Mouse (Mus musculus): ENCODE results near the gene Kcnj9. TPM values are rescaled to one million over a fixed set of nuclear protein-coding genes. Genes with fewer than 3 reads are reported as not detected.

Gene Kcnj9
- polyA plus RNA-seq, 1 experiment from 2014 or later: 5.6 TPM

DNA sequence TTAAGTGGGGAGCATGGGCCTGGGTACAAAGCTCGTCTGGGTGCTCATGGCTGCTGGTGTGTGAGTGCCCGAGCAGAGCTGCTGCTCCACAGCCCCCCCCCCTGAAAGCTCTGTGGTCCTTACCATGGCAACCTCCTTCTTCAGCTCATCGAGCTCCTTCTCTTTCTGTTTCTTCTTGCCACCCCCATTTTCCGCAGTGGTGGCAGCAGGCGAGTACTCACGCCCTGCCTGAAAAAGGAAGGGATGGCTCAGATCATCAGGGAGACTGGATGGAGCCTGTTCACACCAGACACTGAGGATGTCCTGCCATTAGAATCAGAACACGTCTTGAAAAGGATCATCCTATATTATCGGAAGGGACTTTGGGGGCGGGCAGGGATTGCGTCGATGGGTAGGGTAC, 35.7 kb downstream of the Kcnj9 start:
- H3K9me3 ChIP-seq (ENCODE audit: control insufficient read depth, low read length): no peaks in the 10 kb centered on the region
- no peaks in the 10 kb centered on the region for H3K27me3 ChIP-seq (replicated peaks; ENCODE audit: control insufficient read depth, insufficient read depth, low read length)
- no peak overlapping the region for H3K9ac ChIP-seq (ENCODE audit: low read depth, low read length)
- no peak for ATAC-seq
- 84% methylated on average over 11 of the region's 11 CpGs for WGBS
- H3K4me2 ChIP-seq (ENCODE audit: low read length): no peak overlapping the region
- no peak overlapping the region for H3K4me3 ChIP-seq (ENCODE audit: low read length)
- no peak overlapping the region for H3K27ac ChIP-seq (ENCODE audit: low read depth, low read length)
- H3K36me3 ChIP-seq (ENCODE audit: control insufficient read depth, insufficient read depth, low read length): no peaks in the 10 kb centered on the region
- no peaks in the 10 kb centered on the region; the same call in 1 of the 2 replicates for H3K4me1 ChIP-seq (ENCODE audit: control insufficient read depth, insufficient read depth, low read depth, low read length)

DNA sequence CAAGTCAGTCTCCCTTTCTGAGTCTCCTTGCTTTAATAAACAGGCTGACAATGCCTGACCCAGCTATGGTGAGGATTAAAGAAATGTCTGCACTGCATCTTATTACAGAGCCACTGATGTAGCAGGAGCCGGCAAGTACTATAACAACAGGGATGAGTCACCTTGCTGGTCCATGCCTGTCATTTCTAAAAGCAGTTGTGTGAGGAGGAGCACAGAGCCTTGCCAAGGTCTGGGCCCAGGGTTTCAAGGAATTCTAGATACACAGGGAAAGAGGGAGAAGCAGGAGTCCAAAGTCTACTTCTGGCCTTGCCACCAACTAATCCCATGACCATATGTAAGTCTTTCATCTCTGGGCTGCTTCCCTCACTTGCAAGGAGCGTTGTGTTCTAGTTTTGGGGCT, 36.2 kb downstream of the Kcnj9 start:
- no peak for ATAC-seq
- Histone ChIP-seq H3K4me2 (ENCODE audit: low read length) (no peak overlapping the region), H3K36me3 (ENCODE audit: control insufficient read depth, insufficient read depth, low read length) (no peaks in the 10 kb centered on the region), H3K9me3 (ENCODE audit: control insufficient read depth, low read length) (no peaks in the 10 kb centered on the region), H3K27me3 (replicated peaks; ENCODE audit: control insufficient read depth, insufficient read depth, low read length) (no peaks in the 10 kb centered on the region), H3K4me3 (ENCODE audit: low read length) (no peak overlapping the region), H3K27ac (ENCODE audit: low read depth, low read length) (no peak overlapping the region), H3K4me1 (ENCODE audit: control insufficient read depth, insufficient read depth, low read depth, low read length) (no peaks in the 10 kb centered on the region; the same call in 1 of the 2 replicates), H3K9ac (ENCODE audit: low read depth, low read length) (no peak overlapping the region)
- 95% methylated on average over 2 of the region's 2 CpGs for WGBS

DNA sequence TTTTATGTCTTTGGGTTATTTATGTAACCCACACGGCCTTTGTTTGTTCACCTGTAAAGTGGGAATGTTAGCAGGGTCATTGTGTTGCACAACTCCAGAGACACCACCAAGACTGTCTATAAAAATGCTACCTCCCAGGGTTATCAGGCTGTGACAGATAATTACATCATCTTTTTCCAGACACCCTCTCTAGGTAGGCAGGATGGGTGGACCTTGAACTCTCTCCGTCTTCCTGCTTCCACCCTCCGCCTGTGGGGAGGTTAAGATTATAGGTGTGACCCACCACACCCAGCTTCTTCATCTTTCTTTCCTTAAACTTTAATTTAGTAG, 39.5 kb downstream of the Kcnj9 start:
- no peak overlapping the region for H3K9ac ChIP-seq (ENCODE audit: low read depth, low read length)
- H3K9me3 ChIP-seq (ENCODE audit: control insufficient read depth, low read length): no peaks in the 10 kb centered on the region
- H3K4me1 ChIP-seq (ENCODE audit: control insufficient read depth, insufficient read depth, low read depth, low read length): no peaks in the 10 kb centered on the region; the same call in 1 of the 2 replicates
- H3K36me3 ChIP-seq (ENCODE audit: control insufficient read depth, insufficient read depth, low read length): no peaks in the 10 kb centered on the region
- no peak overlapping the region for H3K27ac ChIP-seq (ENCODE audit: low read depth, low read length)
- H3K4me3 ChIP-seq (ENCODE audit: low read length): no peak overlapping the region
- H3K27me3 ChIP-seq (replicated peaks; ENCODE audit: control insufficient read depth, insufficient read depth, low read length): no peaks in the 10 kb centered on the region
- ATAC-seq: no peak
- H3K4me2 ChIP-seq (ENCODE audit: low read length): no peak overlapping the region
- 95% methylated on average over 3 of the region's 3 CpGs for WGBS

DNA sequence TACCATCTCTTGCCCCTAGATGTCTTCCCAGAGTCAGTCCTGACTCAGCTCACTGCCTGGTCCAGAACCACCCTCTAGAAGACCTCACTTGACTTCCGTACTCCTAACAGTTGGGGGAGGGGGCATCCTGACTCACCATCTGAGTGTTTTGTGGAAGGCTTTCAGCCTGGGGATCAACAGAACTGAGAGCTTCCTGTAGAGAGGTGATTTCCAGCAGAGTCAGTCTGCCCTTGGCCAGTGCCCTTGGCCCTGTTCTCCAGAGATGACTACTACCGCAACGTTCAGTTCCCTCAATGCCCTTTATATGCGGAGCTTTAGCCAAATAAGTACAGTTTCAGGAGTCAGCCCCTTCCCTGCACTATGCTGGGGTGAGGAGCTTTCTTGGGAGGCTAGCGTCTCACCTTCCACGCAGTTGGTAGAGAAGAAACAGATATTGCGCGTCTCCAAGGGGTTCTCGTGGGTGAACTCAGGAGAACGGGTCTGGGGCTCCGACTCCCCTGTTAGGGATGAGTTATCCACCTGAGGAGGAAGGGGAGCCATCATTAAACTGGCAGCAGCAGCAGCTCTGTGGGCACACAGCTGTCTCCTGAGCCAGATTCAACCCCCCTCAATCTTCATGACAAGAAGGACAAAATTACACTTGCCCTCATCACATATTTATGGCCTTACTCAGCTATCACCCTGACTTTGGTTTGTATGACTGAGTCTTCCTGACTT, 40.1 kb downstream of the Kcnj9 start:
- Histone ChIP-seq H3K9ac (ENCODE audit: low read depth, low read length) (no peak overlapping the region), H3K36me3 (ENCODE audit: control insufficient read depth, insufficient read depth, low read length) (no peaks in the 10 kb centered on the region), H3K4me1 (ENCODE audit: control insufficient read depth, insufficient read depth, low read depth, low read length) (no peaks in the 10 kb centered on the region), H3K9me3 (ENCODE audit: control insufficient read depth, low read length) (no peaks in the 10 kb centered on the region), H3K4me2 (ENCODE audit: low read length) (no peak overlapping the region), H3K4me3 (ENCODE audit: low read length) (no peak overlapping the region), H3K27ac (ENCODE audit: low read depth, low read length) (no peak overlapping the region), H3K27me3 (replicated peaks; ENCODE audit: control insufficient read depth, insufficient read depth, low read length) (no peaks in the 10 kb centered on the region)
- WGBS: 93% methylated on average over 11 of the region's 11 CpGs
- no peak for ATAC-seq

DNA sequence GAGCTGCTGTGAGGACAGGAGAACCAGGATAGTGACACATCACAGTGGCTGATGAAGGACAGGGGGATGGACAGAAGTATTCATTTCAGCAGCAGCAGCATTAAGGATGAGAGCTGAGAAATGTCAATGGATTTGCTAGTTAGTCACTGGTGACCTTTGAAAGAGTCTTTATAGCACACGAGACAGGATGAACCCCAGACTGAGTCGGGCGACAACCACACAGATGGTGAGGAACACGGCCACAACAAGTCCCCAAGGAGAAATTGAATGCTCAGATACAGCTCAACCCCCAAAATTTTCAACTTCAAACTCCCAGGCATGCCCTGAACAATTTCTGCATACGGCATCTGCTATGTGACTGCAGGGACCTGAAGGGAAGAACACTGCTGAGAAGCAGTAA, 42.4 kb downstream of the Kcnj9 start:
- 76% methylated on average over 5 of the region's 5 CpGs for WGBS

DNA sequence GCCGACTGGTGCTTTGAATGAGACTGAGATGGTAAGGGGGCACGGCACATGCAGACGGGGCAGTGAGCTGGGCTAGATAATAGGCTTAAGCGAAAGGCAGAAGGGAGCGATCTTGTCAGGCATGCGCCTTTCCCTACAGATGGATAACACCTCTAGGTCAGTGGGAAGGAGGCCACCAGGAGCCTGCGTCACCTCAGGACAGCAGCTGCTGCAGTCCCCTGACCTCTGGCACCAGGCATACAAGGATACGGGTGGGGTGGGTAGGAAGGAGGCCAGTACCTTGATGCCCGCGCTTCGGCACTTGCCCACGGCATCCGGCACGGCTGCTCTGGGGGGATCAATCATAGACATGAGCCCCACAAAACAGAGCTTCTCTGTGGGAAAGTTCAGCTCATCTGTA, 44.9 kb downstream of the Kcnj9 start:
- H3K9me3 ChIP-seq (ENCODE audit: control insufficient read depth, low read length): no peaks in the 10 kb centered on the region
- no peak overlapping the region for H3K4me3 ChIP-seq (ENCODE audit: low read length)
- WGBS: 95% methylated on average over 14 of the region's 14 CpGs
- H3K9ac ChIP-seq (ENCODE audit: low read depth, low read length): no peak overlapping the region
- H3K27me3 ChIP-seq (replicated peaks; ENCODE audit: control insufficient read depth, insufficient read depth, low read length): no peaks in the 10 kb centered on the region
- ATAC-seq: no peak
- no peak overlapping the region for H3K27ac ChIP-seq (ENCODE audit: low read depth, low read length)
- H3K36me3 ChIP-seq (ENCODE audit: control insufficient read depth, insufficient read depth, low read length): no peaks in the 10 kb centered on the region
- H3K4me2 ChIP-seq (ENCODE audit: low read length): no peak overlapping the region
- no peaks in the 10 kb centered on the region for H3K4me1 ChIP-seq (ENCODE audit: control insufficient read depth, insufficient read depth, low read depth, low read length)

More for the DNA sequence above, 42.4 kb downstream of the Kcnj9 start:
- Histone ChIP-seq H3K9ac (ENCODE audit: low read depth, low read length) (no peak overlapping the region), H3K4me3 (ENCODE audit: low read length) (no peak overlapping the region), H3K4me2 (ENCODE audit: low read length) (no peak overlapping the region), H3K4me1 (ENCODE audit: control insufficient read depth, insufficient read depth, low read depth, low read length) (no peaks in the 10 kb centered on the region), H3K9me3 (ENCODE audit: control insufficient read depth, low read length) (no peaks in the 10 kb centered on the region), H3K36me3 (ENCODE audit: control insufficient read depth, insufficient read depth, low read length) (no peaks in the 10 kb centered on the region), H3K27me3 (replicated peaks; ENCODE audit: control insufficient read depth, insufficient read depth, low read length) (no peaks in the 10 kb centered on the region), H3K27ac (ENCODE audit: low read depth, low read length) (no peak overlapping the region)
- ATAC-seq: no peak

DNA sequence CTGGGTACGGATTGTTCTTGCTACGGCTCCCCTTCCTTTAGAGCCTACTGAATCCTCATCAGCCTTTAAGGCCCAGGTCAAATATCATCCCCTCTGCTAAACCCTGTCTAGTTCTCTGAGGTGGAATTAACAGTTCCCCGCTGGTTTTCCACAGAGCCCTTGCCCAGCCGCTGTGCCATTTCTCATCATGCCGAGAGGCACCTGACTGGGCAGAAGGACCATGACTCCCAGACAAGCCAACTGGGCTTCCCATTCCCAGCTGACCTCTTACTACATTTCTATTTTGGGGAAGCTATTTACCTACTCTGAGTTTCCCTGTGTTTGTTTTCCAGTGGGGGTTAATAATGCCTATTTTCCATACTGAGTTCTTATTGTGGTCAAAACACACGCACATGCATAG, 46.0 kb downstream of the Kcnj9 start:
- H3K4me1 ChIP-seq (ENCODE audit: control insufficient read depth, insufficient read depth, low read depth, low read length): no peaks in the 10 kb centered on the region
- ATAC-seq: no peak
- H3K4me2 ChIP-seq (ENCODE audit: low read length): no peak overlapping the region
- no peak overlapping the region for H3K27ac ChIP-seq (ENCODE audit: low read depth, low read length)
- no peaks in the 10 kb centered on the region for H3K9me3 ChIP-seq (ENCODE audit: control insufficient read depth, low read length)
- H3K27me3 ChIP-seq (replicated peaks; ENCODE audit: control insufficient read depth, insufficient read depth, low read length): no peaks in the 10 kb centered on the region
- 88% methylated on average over 6 of the region's 6 CpGs for WGBS
- H3K36me3 ChIP-seq (ENCODE audit: control insufficient read depth, insufficient read depth, low read length): no peaks in the 10 kb centered on the region
- no peak overlapping the region for H3K4me3 ChIP-seq (ENCODE audit: low read length)
- H3K9ac ChIP-seq (ENCODE audit: low read depth, low read length): no peak overlapping the region

DNA sequence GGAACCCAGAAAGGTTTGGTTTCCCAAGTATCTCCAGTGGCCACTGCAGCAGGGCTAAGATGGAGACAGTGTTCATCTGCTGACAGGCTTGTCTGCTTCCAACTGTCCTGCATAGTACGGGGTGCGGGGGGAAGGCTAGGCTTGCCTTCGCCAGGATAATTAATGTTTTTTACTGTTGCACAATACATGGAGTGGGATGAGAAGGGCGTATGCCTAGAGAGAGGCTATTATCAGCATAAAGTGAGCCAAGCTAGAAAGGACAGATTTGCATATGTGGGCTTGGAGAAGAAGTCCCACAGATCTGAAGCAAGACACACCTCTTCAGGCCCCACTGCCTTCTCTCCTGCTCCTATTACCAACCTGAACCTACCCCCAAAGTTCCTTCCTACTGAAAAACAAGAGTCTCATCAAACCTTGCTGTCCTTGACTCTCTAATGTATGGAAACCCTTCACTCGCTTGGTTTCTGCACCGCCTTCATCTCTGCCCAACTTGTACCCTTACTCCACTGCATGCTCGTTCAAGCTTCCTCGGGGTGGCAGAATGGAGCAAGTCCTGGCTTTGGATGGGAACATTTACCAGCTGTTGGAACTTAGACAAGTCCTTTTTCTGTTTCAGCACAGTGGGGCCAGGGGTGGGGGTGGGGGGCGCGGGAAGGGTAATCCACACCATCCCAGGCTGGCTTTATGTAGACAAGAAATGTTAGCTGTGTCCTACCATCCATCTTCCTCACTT, 47.4 kb downstream of the Kcnj9 start:
- Histone ChIP-seq H3K9me3 (ENCODE audit: control insufficient read depth, low read length) (no peaks in the 10 kb centered on the region), H3K4me3 (ENCODE audit: low read length) (no peak overlapping the region), H3K4me1 (ENCODE audit: control insufficient read depth, insufficient read depth, low read depth, low read length) (no peaks in the 10 kb centered on the region), H3K9ac (ENCODE audit: low read depth, low read length) (no peak overlapping the region), H3K27ac (ENCODE audit: low read depth, low read length) (no peak overlapping the region), H3K36me3 (ENCODE audit: control insufficient read depth, insufficient read depth, low read length) (no peaks in the 10 kb centered on the region), H3K27me3 (replicated peaks; ENCODE audit: control insufficient read depth, insufficient read depth, low read length) (no peaks in the 10 kb centered on the region), H3K4me2 (ENCODE audit: low read length) (no peak overlapping the region)
- ATAC-seq: no peak
- 79% methylated on average over 10 of the region's 10 CpGs for WGBS

DNA sequence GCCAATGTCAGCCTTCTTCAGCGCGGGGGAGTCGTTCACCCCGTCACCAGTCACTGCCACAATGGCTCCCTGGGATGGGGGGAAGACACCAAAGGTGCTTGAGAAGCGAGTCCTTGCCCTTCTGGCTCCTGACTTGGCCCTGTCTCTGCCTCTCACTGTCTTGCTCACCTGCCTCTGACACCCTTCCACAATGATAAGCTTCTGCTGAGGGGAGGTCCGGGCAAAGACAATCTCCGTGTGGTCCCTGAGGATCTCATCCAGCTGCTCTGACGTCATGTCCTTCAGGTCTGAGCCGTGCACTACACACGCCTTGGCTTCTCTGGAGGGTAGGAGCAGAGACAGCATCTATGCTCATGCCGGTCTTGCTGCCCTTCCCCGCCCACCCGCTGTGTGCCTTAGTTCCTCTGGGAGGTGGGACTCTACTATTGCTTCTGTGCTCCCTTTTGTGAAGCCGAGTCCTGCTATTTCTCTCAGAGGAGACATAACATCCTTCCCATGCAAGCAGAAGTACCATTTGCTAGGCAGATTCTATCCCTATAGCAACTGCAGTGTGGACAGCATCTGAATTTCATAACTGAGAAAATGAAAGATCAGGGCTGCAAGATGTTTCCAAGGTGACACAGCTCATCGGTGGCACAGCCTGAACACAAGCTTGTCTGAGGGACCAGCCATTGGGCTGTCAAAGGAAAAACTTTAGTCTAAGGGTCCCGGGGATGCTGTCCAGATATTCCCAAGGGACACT, 49.2 kb downstream of the Kcnj9 start:
- 76% methylated on average over 16 of the region's 16 CpGs for WGBS
- H3K9ac ChIP-seq (ENCODE audit: low read depth, low read length): no peak overlapping the region
- no peaks in the 10 kb centered on the region for H3K9me3 ChIP-seq (ENCODE audit: control insufficient read depth, low read length)
- H3K4me1 ChIP-seq (ENCODE audit: control insufficient read depth, insufficient read depth, low read depth, low read length): no peaks in the 10 kb centered on the region
- H3K4me2 ChIP-seq (ENCODE audit: low read length): no peak overlapping the region
- no peaks in the 10 kb centered on the region for H3K27me3 ChIP-seq (replicated peaks; ENCODE audit: control insufficient read depth, insufficient read depth, low read length)
- H3K27ac ChIP-seq (ENCODE audit: low read depth, low read length): no peak overlapping the region
- no peaks in the 10 kb centered on the region for H3K36me3 ChIP-seq (ENCODE audit: control insufficient read depth, insufficient read depth, low read length)
- no peak overlapping the region for H3K4me3 ChIP-seq (ENCODE audit: low read length)
- ATAC-seq: peak; percentile 53
